Mouse (Mus musculus) kidney, adult 11 months (tissue): ENCODE measurements around the gene Mylk.

Source experiments
- DNase-seq: peaks from one replicate; pipeline ENCODE4 v3.0.0; 2022

Mylk gene

GRCm38 (mm10) chr16:35033809-35034577 is 289.0 kb downstream of the Mylk start:
- DNase-seq = no peak

DNA sequence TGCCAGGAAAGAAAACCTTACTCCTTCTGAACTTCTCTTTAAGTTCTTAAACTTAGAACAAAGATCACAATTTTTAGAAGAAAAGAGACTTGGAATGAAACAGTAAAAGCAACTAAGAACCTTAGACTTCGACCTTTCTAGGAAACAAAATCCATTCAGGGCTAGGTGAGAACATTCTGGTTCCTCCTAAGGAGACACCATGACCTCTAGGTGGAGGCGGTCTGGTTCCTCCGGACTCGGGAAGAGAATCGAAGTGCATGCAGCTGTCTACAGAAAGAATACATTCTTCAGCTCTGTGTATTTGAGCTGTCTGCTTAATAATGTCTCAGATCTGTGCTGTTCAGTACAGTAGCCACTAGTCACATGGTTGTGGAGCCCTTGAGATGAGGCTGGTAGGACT is 290.0 kb downstream of the Mylk start:
- DNase-seq = no peak

DNA sequence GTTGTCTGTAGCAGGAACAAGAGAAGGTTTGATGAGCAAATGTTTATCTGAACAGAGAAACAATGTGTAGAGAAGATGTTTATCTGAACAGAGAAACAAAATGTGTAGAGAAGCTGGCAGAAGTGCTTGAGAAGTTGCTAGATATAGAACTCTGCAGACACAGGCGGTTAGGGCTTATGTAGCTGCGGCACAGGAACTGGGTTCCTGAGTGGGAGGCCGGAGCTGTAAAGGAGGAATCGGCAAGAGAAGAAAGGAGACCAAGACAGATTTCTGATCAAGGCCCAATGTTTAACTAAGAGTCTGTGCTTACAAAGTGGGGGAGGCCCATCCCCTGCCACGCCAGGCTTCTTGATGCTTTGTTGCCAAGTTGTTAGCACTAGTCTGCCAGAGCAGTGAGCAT is 291.7 kb downstream of the Mylk start:
- no peak for DNase-seq

DNA sequence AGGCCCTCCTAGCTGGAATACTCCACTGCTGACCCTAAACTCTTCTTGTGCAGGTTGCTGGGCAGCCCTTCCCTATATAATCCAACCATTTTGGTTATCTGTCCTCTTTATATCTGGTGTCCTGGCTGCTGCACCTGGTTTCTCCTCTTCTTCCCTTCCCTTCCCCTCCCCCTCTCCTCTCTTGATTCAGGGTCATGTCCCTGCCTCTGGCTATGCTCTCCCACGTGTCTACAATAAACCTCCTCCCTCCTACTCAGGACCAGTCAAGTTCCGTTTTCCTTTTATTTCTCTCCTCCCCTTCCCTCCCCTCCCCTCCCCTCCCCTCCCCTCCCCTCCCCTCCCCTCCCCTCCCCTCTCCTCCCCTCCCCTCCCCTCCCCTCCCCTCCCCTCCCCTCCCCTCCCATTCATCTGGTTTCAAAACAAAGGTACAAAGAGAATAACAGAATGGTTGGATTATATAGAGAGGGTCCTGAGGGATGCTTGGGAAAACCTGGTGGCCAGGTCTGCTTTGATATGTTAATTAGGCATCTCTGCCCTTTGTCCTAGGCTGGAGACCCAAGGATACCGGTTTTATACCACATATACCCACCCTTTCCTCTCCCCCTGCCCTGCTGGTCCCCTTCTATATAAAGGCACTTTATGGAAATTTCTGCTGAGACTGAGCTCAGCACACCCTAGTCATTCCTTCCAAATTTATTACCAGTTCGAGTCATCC is 293.5 kb downstream of the Mylk start:
- no peak for DNase-seq

DNA sequence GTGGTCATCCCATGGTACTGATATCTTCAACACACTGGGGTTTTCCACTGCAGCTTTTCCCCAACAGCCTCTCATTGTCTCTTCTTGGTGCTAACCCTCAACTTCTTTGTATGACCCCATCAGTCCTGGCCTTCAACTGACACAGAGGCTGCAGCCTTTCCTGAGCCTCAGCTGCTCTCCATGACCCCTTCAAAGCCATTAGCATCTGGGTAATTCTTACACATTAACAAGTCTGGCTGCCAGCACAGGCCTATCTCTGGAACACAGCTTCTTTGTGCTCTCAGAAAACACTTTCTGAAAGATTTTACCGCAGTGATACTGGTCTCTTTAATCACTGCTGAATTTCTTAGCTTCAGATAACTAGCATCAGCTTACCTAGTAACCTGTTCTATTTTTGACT is 295.1 kb downstream of the Mylk start:
- no peak for DNase-seq

DNA sequence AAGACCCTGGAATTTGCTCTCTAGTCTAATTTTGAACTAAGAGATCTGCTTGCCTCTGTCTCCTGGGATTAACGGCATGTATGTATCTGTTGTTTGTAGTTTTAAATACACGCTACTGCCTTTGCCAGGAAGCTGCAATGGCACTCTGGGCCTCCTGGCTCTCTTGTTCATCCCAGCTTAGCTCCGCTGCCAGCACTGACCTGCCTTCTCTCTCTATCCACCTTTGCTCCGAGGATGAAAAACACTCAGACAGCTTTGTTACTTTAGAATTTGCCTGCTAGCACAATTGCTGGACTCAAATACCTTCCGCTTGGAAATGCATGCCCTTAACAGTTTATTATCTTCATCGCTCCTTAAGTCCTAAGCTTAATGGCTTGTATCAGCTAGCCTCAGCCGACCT is 296.0 kb downstream of the Mylk start:
- peak; percentile 45 for DNase-seq

GRCm38 (mm10) chr16:35046081-35046775 is 301.2 kb downstream of the Mylk start:
- no peak for DNase-seq

DNA sequence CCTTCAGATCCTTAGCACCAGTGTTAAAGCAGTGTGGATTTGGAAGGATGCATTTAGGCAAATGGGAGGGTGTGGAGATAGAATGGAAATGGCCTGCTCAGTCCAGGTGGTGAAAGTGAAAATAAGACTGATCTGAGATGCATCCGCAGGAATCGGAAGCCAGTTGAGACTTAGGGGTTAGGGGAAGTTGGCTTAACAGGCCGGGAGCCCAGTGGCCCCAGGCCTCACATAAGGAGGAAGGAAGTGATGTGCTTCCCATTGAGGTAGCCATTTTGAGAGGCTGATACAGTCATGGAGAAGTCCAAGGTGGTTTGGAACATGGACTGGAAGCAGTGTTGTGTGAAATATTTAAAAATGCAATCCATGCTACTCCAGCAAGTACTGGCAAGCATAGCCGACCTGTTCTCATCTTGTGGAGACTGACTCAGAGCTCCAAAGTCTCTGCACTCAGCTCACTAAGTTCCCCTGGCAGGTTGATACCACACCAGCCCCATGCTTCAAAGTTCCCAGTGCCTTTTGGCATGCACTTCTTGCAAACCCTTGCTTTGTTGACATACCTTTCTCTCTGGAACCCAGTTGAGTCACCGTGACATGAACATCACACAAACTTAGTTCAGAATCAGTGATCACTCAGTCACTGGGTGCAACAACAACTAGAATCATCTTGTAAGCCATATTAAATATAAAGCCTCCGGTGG is 302.4 kb downstream of the Mylk start:
- DNase-seq = no peak

GRCm38 (mm10) chr16:35051066-35051465 is 306.1 kb downstream of the Mylk start:
- DNase-seq = no peak
